Mouse (Mus musculus): ENCODE measurements around the gene Wipi1.

The Wipi1 gene

DNA sequence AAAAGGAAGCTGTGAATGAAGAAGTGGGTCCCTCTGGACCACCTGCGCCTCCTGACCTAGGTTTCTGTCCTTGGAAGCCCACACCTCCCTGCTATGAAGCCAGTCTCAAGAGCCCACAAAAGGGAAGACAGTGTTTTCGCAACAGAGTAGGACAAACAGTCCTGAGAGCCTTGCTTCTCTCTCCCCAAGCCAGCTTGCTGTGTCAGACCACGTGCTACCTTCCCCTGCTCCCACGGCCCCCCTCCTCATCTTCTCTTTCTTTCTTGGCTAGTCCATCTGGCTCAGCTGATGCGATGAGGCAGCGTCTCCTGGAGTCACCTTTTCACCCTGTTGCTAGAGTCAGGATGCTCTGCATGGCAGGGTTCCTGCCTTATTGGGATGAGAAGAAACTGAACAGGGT, 72.5 kb downstream of the Wipi1 start:
- DNase-seq (ENCODE audit: low read depth) = no peak

DNA sequence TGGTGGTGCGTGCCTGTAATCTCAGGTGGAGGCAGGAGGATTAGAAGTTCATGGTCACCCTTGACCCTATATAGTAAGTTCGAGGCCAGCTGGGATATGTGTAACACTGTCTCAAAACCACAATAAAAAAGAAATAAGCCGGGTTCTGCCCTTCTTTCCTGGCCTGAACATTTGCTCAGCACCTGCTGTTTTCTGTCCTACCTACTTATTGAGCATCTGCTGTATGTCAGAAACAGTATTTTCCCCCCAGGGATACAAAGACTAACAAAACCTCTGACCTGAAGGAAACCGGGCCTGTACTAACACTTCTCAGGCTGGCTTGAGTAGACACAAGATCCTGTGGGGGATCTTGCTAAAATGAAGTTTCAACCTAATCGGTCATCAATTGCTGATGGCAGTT, 74.8 kb downstream of the Wipi1 start:
- DNase-seq (ENCODE audit: low read depth) = no peak

DNA sequence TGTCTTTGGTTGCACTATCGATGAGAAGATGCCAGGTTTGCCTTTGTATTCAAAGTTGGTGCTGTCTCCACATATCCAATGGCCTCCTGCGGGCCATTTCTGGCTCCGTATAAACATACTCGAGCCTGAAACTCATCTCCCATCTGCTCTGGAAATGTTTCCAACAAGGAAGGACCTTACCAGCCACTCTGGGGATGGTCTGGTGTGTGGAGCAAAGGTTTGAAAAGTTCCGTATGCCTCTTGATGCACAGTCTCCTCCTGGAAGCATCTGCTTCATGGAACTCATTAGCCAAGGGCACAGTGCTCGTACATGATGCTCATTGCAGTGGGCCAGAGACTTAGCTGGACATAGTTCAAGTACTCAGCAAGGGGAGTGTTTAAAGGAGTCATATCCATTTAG, 75.8 kb downstream of the Wipi1 start:
- no peak for DNase-seq (ENCODE audit: low read depth)

DNA sequence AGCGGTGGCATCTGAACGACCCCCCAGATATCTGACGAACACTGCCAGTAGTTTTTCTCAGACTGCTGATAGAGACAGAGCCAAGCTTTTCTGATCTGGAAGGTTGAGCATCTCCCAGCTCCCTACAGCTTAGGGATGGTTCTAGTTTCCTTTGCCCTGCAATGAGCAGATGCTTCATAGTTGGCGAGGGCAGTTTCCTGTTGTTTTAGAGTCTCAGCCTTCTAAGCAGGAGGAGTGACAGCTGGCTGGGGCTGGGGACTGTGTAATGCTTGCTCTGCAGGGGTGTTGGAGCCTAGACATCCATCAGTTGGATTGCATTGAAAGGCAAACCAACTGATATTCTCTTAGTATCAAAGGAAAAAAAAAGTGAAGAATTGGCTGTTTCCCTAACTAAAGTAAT, 81.7 kb downstream of the Wipi1 start:
- DNase-seq (ENCODE audit: low read depth) = no peak

DNA sequence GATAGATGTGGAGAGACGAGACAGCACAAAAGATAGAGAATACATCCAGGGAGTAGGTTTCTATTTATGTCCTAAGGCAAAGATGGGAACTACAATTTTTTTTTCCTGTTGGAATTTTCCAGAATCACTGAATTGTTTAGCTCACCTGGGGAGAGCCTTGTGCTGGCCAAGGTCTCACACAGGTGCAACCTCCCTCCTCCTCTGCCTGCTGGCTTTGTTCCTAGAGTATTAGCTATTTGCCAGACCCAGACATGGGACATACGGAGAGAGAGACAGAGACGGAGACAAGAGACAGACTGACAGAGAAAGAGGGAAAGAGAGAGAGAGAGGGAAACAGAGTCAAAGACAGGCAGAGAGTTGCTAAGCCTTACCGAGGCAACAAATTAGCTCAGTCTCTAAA, 86.2 kb downstream of the Wipi1 start:
- DNase-seq (ENCODE audit: low read depth) = no peak

DNA sequence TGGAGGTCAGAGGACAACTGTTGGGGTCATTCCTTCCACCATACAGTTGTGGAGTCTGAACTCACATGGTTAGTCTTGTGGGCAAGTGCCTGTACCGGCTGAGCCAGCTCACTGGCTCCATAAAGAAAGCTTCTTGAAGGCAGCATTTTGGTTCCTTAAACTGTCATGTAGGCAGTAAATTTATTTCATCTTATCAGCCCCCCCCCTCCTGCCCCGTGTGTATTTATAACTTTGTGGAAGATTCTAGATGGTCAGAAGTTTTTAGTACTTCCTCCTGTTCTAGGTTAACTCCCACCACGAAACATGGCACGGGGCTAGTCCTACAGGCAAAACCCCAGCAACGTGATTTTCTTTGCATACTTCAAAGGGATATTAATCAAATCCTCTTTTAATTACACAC, 86.9 kb downstream of the Wipi1 start:
- DNase-seq (ENCODE audit: low read depth) = no peak
